Mouse (Mus musculus) liver, embryonic 16.5 days (tissue): Measurements from ENCODE around the gene Gm11627. TPM values are rescaled to one million over a fixed set of nuclear protein-coding genes. Genes with fewer than 3 reads are reported as not detected.

Source experiments
- ATAC-seq: fragments of 200-750 bp; cut with Nextera tagmentation; 2 replicates; pipeline ENCODE4 v1.8.0; 2017; ENCODE audit warnings: low read depth, mild to moderate bottlenecking, moderate number of reproducible peaks, moderate library complexity
- H3K27ac ChIP-seq: fragments of 300-500 bp; sonication (generic); 2 replicates; pipeline ENCODE4 v1.5.1; 2014; ENCODE audit warnings: mild to moderate bottlenecking, low read length
- H3K27me3 ChIP-seq: fragments of 300-500 bp; sonication (generic); 2 replicates; pipeline ENCODE4 v1.6.1; 2014; ENCODE audit warnings: low read depth, low read length, mixed read lengths; ENCODE audit not compliant: control insufficient read depth, insufficient read depth
- H3K36me3 ChIP-seq: fragments of 300-500 bp; sonication (generic); 2 replicates; pipeline ENCODE4 v1.6.1; 2014; ENCODE audit warnings: mild to moderate bottlenecking; ENCODE audit not compliant: control insufficient read depth, insufficient read depth
- H3K4me1 ChIP-seq: fragments of 300-500 bp; sonication (generic); 2 replicates; pipeline ENCODE4 v1.6.1; 2014; ENCODE audit warnings: low read depth, low read length, mixed read lengths; ENCODE audit not compliant: control insufficient read depth
- H3K4me2 ChIP-seq: fragments of 300-500 bp; sonication (generic); 2 replicates; pipeline ENCODE4 v1.6.1; 2014; ENCODE audit warnings: low read depth, low read length, mixed read lengths
- H3K4me3 ChIP-seq: fragments of 300-500 bp; sonication (generic); 2 replicates; pipeline ENCODE4 v1.5.1; 2014; ENCODE audit warnings: low read depth, mild to moderate bottlenecking, low read length
- H3K9ac ChIP-seq: fragments of 300-500 bp; sonication (generic); 2 replicates; pipeline ENCODE4 v1.6.1; 2014; ENCODE audit warnings: low read depth, low read length
- H3K9me3 ChIP-seq: fragments of 300-500 bp; sonication (generic); replicated peaks from 2 replicates; pipeline ENCODE4 v1.6.1; 2016; ENCODE audit warnings: low read length; ENCODE audit not compliant: control insufficient read depth
- WGBS: fragments of 180-500 bp; shearing (Covaris S2); extraction: QIAGEN DNeasy Blood & Tissue Kit; methylation state at CpG from one replicate; pipeline ENCODE4 v1.1.7; 2014; ENCODE audit not compliant: insufficient replicate concordance; 5-methylcytosine and 5-hydroxymethylcytosine counted together
- polyA plus RNA-seq: library from polyadenylated mRNA; unstranded; fragments of >200 nt; fragmentation: Nextera tagmentation; extraction: Ambion mirVana; gene quantifications from 2 replicates; pipeline ENCODE4 v1.2.1, GENCODE M21; 2015

Gene Gm11627
- 0.26 and 0.35 TPM in 2 replicates for polyA plus RNA-seq

GRCm38 (mm10) chr11:102579165-102580033 is at the start of gene Gm11627:
Gene Gm11627, minus strand, starts transcription at chr11:102579461.
- Histone ChIP-seq H3K4me1 (no peaks in the 10 kb centered on the region; the same call in 1 of the 2 replicates), H3K4me3 (peak within 1 kb of the TSS; percentile 26; the same call in 1 of the 2 replicates), H3K36me3 (no peaks in the 10 kb centered on the region), H3K9me3 (no peaks in the 10 kb centered on the region), H3K9ac (no peak within 1 kb of the TSS), H3K27ac (no peak within 1 kb of the TSS), H3K4me2 (peak within 1 kb of the TSS; percentile 47), H3K27me3 (peaks cover 19% of the 10 kb centered on the region)
- 23% methylated on average over 23 of the region's 23 CpGs for WGBS
- ATAC-seq: no peak

GRCm38 (mm10) chr11:102628529-102628928 is 49.3 kb upstream of the Gm11627 start:
- Histone ChIP-seq H3K27me3 (peaks cover 5% of the 10 kb centered on the region), H3K4me2 (no peak overlapping the region), H3K36me3 (no peaks in the 10 kb centered on the region), H3K4me1 (no peaks in the 10 kb centered on the region), H3K27ac (no peak overlapping the region), H3K9ac (no peak overlapping the region), H3K4me3 (no peak overlapping the region), H3K9me3 (no peaks in the 10 kb centered on the region)
- ATAC-seq: no peak
- 66% methylated on average over 9 of the region's 9 CpGs for WGBS

GRCm38 (mm10) chr11:102627171-102627931 is 48.1 kb upstream of the Gm11627 start:
- ATAC-seq: no peak
- no peak overlapping the region for H3K27ac ChIP-seq
- H3K9me3 ChIP-seq: no peaks in the 10 kb centered on the region
- 71% methylated on average over 9 of the region's 9 CpGs for WGBS
- H3K27me3 ChIP-seq: no peaks in the 10 kb centered on the region
- H3K4me2 ChIP-seq: no peak overlapping the region
- no peak overlapping the region for H3K9ac ChIP-seq
- no peaks in the 10 kb centered on the region for H3K4me1 ChIP-seq
- no peak overlapping the region for H3K4me3 ChIP-seq
- no peaks in the 10 kb centered on the region for H3K36me3 ChIP-seq

- ATAC-seq: no peak
Measured at GRCm38 (mm10) chr11:102624888-102625407, 45.7 kb upstream of the Gm11627 start.

GRCm38 (mm10) chr11:102623876-102624789 is 44.9 kb upstream of the Gm11627 start:
- Histone ChIP-seq H3K36me3 (no peaks in the 10 kb centered on the region), H3K4me1 (no peaks in the 10 kb centered on the region), H3K27ac (no peak overlapping the region), H3K4me3 (no peak overlapping the region), H3K27me3 (no peaks in the 10 kb centered on the region), H3K9me3 (no peaks in the 10 kb centered on the region), H3K4me2 (no peak overlapping the region), H3K9ac (no peak overlapping the region)
- WGBS: 37% methylated on average over 17 of the region's 17 CpGs
- ATAC-seq: no peak

More at GRCm38 (mm10) chr11:102624888-102625407, 45.7 kb upstream of the Gm11627 start:
- H3K36me3 ChIP-seq: no peaks in the 10 kb centered on the region
- no peak overlapping the region for H3K4me2 ChIP-seq
- WGBS: 56% methylated on average over 14 of the region's 14 CpGs
- H3K9ac ChIP-seq: no peak overlapping the region
- H3K27me3 ChIP-seq: no peaks in the 10 kb centered on the region
- no peaks in the 10 kb centered on the region for H3K4me1 ChIP-seq
- H3K27ac ChIP-seq: no peak overlapping the region
- no peak overlapping the region for H3K4me3 ChIP-seq
- H3K9me3 ChIP-seq: no peaks in the 10 kb centered on the region

- Histone ChIP-seq H3K9ac (no peak overlapping the region), H3K4me1 (no peaks in the 10 kb centered on the region), H3K36me3 (no peaks in the 10 kb centered on the region), H3K27ac (no peak overlapping the region), H3K9me3 (no peaks in the 10 kb centered on the region), H3K27me3 (no peaks in the 10 kb centered on the region), H3K4me2 (no peak overlapping the region), H3K4me3 (no peak overlapping the region)
- ATAC-seq: no peak
- WGBS: 50% methylated on average over 2 of the region's 2 CpGs
Measured at GRCm38 (mm10) chr11:102619449-102619848, 40.2 kb upstream of the Gm11627 start.

GRCm38 (mm10) chr11:102611317-102611705 is 32.0 kb upstream of the Gm11627 start:
- no peaks in the 10 kb centered on the region for H3K36me3 ChIP-seq
- H3K9ac ChIP-seq: no peak overlapping the region
- no peak overlapping the region for H3K4me2 ChIP-seq
- no peak overlapping the region for H3K4me3 ChIP-seq
- H3K27ac ChIP-seq: no peak overlapping the region
- ATAC-seq: no peak
- 20% methylated on average over 6 of the region's 6 CpGs for WGBS
- peaks cover 26% of the 10 kb centered on the region for H3K27me3 ChIP-seq
- no peaks in the 10 kb centered on the region for H3K9me3 ChIP-seq
- no peaks in the 10 kb centered on the region for H3K4me1 ChIP-seq

GRCm38 (mm10) chr11:102610675-102611316 is 31.5 kb upstream of the Gm11627 start:
- H3K36me3 ChIP-seq: no peaks in the 10 kb centered on the region
- H3K9me3 ChIP-seq: no peaks in the 10 kb centered on the region
- no peak overlapping the region for H3K4me3 ChIP-seq
- H3K4me2 ChIP-seq: no peak overlapping the region
- no peak overlapping the region for H3K9ac ChIP-seq
- WGBS: 36% methylated on average over 9 of the region's 9 CpGs
- no peak overlapping the region for H3K27ac ChIP-seq
- no peak for ATAC-seq
- H3K27me3 ChIP-seq: peaks cover 32% of the 10 kb centered on the region
- H3K4me1 ChIP-seq: no peaks in the 10 kb centered on the region
